16 mouse cellular contexts compared by ENCODE assay signal in genomic region chr5:117693557-117693956, GRCm38 (mm10).
DNase-seq lines count a peak whose midpoint lies in the region; ATAC-seq and TF ChIP-seq lines count a peak whose summit lies in the region.
"Had no signal": no experiment of that assay in that cellular context is flagged by ENCODE, and none has a peak within 500 bp of the region (broad histone marks: within the 10 kb centered on the region; RNA-seq: fewer than 3 reads in every experiment).

No protein-coding gene starts in this region.

- H3K4me3 ChIP-seq in forebrain, postnatal 0 days (ENCODE audit: low read depth, low read length): no peak overlapping the region
- H3K4me3 ChIP-seq in forebrain, embryonic 13.5 days: no peak overlapping the region
- no peak overlapping the region for H3K4me3 ChIP-seq in left cerebral cortex, adult 2 months
- H3K4me3 ChIP-seq in midbrain, embryonic 15.5 days: no peak overlapping the region
- H3K4me3 ChIP-seq: erythroblast, embryonic 14.5 days; hindbrain, embryonic 12.5 days; intestine, embryonic 15.5 days had no signal

- no peaks in the 10 kb centered on the region for H3K9me3 ChIP-seq in forebrain, postnatal 0 days (ENCODE audit: low read length)
- H3K9me3 ChIP-seq in forebrain, embryonic 13.5 days (replicated peaks): no peaks in the 10 kb centered on the region
- no peaks in the 10 kb centered on the region for H3K9me3 ChIP-seq in midbrain, embryonic 15.5 days
- H3K9me3 ChIP-seq: hindbrain, embryonic 12.5 days; intestine, embryonic 15.5 days had no signal

- H3K4me1 ChIP-seq in forebrain, postnatal 0 days (ENCODE audit: insufficient read depth): no peaks in the 10 kb centered on the region
- H3K4me1 ChIP-seq in forebrain, embryonic 13.5 days: 0 out of 2 replicates have a peak, but pooled peaks cover 2% of the 10 kb centered on the region
- peaks cover 6% of the 10 kb centered on the region; the same call in 1 of the 2 replicates for H3K4me1 ChIP-seq in midbrain, embryonic 15.5 days

- peak; percentile 24; the same call in 1 of the 2 replicates for TF ChIP-seq CTCF in forebrain, postnatal 0 days (IDR thresholded peaks at IDR 0.05; ENCODE audit: low read depth)
- TF ChIP-seq CTCF in left cerebral cortex, adult 2 months (IDR thresholded peaks at IDR 0.05): peak; percentile 36

- H3K9ac ChIP-seq in forebrain, postnatal 0 days: no peak overlapping the region
- no peak overlapping the region for H3K9ac ChIP-seq in forebrain, embryonic 13.5 days
- H3K9ac ChIP-seq in midbrain, embryonic 15.5 days: no peak overlapping the region
- H3K9ac ChIP-seq: hindbrain, embryonic 12.5 days; intestine, embryonic 15.5 days had no signal

- intact Hi-C loops in left cerebral cortex, adult 2 months (cut with DNase I): loop anchor here (5.0 kb wide), 1 partner anchor 176 kb away; no protein-coding TSS in a partner anchor

- no peak overlapping the region for H3K4me2 ChIP-seq in forebrain, postnatal 0 days (ENCODE audit: low read depth)
- H3K4me2 ChIP-seq in forebrain, embryonic 13.5 days: no peak overlapping the region
- H3K4me2 ChIP-seq in midbrain, embryonic 15.5 days: no peak overlapping the region
- H3K4me2 ChIP-seq: hindbrain, embryonic 12.5 days; intestine, embryonic 15.5 days; liver, embryonic 11.5 days; midbrain, embryonic 11.5 days had no signal

- H3K36me3 ChIP-seq in forebrain, postnatal 0 days (ENCODE audit: insufficient read depth): no peaks in the 10 kb centered on the region
- H3K36me3 ChIP-seq in forebrain, embryonic 13.5 days (ENCODE audit: poor library complexity, severe bottlenecking): no peaks in the 10 kb centered on the region
- H3K36me3 ChIP-seq in midbrain, embryonic 15.5 days (replicated peaks): no peaks in the 10 kb centered on the region
- H3K36me3 ChIP-seq: intestine, embryonic 15.5 days had no signal

- no peak for ATAC-seq in forebrain, postnatal 0 days
- no peak for ATAC-seq in forebrain, embryonic 13.5 days
- no peak for ATAC-seq in midbrain, embryonic 15.5 days (replicated peaks)
- ATAC-seq: intestine, embryonic 15.5 days had no signal

- no peak for DNase-seq in forebrain, postnatal 0 days
- DNase-seq in left cerebral cortex, adult 2 months (ENCODE audit: extremely low spot score in 1 of 2, low spot score in 2 of 2): no peak
- DNase-seq in left cerebral cortex, adult 9 months (ENCODE audit: low spot score in 2 of 2): no peak
- DNase-seq in A20 (ENCODE audit: low read depth, low spot score): peak; percentile 13
- peak; percentile 38 for DNase-seq in ZHBTc4 (ENCODE audit: low read depth, low spot score)
- DNase-seq in cerebellum, postnatal 14 days: no peak
- DNase-seq: heart, adult 18-20 months; kidney, postnatal 14 days; right cerebral cortex, postnatal 4 days had no signal

- no peak overlapping the region for H3K27ac ChIP-seq in forebrain, postnatal 0 days (ENCODE audit: low read depth, low read length)
- H3K27ac ChIP-seq in forebrain, embryonic 13.5 days: no peak overlapping the region
- H3K27ac ChIP-seq in left cerebral cortex, adult 2 months: no peak overlapping the region
- H3K27ac ChIP-seq in midbrain, embryonic 15.5 days: no peak overlapping the region
- H3K27ac ChIP-seq: hindbrain, embryonic 12.5 days; intestine, embryonic 15.5 days had no signal

- no peaks in the 10 kb centered on the region for H3K27me3 ChIP-seq in forebrain, postnatal 0 days (ENCODE audit: insufficient read depth, low read length)
- no peaks in the 10 kb centered on the region for H3K27me3 ChIP-seq in forebrain, embryonic 13.5 days
- no peaks in the 10 kb centered on the region for H3K27me3 ChIP-seq in midbrain, embryonic 15.5 days (replicated peaks)
- H3K27me3 ChIP-seq: hindbrain, embryonic 12.5 days; intestine, embryonic 15.5 days had no signal

- WGBS in forebrain, postnatal 0 days: 77% methylated on average over 3 of the region's 3 CpGs
- WGBS in forebrain, embryonic 13.5 days: 64% methylated on average over 3 of the region's 3 CpGs
- 74% methylated on average over 3 of the region's 3 CpGs for WGBS in midbrain, embryonic 15.5 days

Comparison
In these comparisons a context has a peak if more than half of its experiments do, and no peak if none do; other contexts are left out.
1. DNase-seq: peak in A20 (single experiment) and ZHBTc4 (single experiment); none in forebrain, postnatal 0 days (single experiment), left cerebral cortex, adult 2 months (0 of 2), left cerebral cortex, adult 9 months (0 of 2) and cerebellum, postnatal 14 days (0 of 2).